Mouse (Mus musculus): Measurements from ENCODE around the gene Slit1.

The Slit1 gene

DNA sequence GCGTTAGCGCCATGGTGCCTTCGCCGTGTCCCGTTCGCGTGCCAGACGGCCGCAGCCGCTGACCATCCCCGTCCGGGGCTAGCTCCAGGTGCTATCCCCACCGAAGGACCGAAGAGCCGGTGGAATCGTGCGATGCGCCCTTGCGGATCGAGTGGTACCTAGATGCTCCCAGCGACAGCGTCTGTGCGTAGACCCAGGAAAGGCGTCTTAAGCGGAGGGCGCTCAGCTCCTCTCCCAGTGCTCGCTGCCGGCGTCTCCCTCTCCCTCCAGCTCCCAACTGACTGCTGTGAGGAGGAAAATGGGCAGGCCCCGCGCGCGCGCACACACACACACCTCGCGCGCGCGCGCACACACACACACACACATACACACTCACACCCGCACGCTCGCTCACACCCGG is at the start of gene Slit1:
Gene Slit1, minus strand, starts transcription at position 270 of the 400 bp plus-strand sequence.
- DNase-seq (ENCODE audit: low read depth, low spot score): peak; percentile 86

DNA sequence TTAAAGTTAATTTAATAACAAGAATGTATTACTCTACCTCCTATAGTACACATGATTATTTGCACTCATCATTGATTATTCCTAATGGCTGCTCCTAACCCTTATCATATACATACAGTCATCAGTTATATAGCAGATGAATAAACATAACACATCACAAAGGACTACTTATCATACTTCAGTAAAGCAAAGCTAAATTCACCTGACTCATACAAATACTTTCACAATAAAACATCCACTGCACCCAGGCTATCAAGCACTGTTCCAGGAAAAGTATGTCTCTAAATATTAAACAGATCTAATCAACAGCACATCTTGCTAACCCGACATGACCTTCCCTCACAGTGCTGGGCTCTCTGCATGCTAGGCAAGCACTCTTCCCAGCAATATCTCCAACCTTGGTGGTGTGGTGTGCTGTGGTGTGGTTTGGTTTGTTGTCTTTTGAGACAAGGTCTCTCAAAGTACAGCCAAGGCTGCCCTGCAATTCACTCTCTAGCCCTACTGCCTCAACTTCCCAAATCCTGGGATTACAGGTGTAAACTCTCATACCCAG is 49.5 kb upstream of the Slit1 start:
- no peak for DNase-seq (ENCODE audit: low read depth, low spot score)

DNA sequence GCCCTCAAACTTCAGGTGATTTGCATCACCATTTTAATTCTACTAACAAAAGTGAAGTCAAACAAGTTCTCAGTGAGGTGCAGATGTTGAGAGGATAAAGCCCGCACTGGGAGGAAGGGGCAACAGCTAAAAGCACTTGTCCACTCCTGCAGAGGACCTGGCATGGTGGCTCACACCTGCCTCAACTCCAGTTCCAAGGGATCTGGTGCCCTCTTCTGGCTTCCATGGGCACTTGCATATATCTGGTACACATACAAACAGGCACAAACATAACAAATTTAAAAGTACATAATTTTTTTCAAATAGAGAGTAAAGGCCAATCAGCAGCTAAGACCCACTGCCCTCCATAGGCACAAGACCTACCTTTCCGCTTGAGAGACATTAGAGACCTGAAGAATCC is 47.9 kb upstream of the Slit1 start:
- DNase-seq (ENCODE audit: low read depth, low spot score): no peak

DNA sequence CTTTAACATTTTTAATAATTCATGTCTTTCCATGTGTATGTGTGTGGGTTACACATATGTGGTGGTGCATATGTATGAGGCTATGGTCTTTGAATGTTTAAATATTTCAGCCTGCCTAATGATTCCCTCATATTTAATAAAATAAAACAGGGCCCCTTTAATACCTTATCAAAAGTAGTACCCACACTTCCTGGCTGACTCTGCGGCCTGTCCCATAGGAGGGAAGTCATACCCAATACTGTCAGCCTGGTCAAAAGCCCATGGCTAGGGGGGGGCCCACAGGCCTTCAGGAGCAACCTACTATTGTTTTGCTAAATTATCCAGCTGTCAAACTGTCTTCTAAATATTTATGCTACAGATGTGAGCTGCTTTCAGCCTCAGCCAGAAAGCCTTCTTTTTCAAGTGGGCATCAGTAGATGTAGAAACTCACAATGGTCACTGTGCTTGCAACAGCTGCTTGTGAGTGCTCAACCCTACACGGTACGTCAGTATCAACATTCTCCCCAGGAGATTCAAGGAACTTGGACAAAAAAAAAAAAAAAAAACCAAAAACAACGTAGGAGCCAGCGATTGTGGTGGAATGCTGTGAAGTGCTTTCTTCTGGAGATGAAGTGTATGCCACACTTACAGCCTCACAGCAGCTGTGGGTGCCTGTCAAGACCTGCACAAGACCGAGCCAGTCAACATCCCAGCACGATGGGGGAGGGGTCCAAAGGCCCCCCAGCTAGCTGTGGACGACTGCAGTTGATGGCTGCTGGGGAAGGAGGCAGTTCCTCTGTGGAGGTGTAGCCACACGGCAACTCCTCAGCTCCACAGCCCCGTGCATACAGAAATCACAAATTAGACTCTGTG is 45.9 kb upstream of the Slit1 start:
- no peak for DNase-seq (ENCODE audit: low read depth, low spot score)

DNA sequence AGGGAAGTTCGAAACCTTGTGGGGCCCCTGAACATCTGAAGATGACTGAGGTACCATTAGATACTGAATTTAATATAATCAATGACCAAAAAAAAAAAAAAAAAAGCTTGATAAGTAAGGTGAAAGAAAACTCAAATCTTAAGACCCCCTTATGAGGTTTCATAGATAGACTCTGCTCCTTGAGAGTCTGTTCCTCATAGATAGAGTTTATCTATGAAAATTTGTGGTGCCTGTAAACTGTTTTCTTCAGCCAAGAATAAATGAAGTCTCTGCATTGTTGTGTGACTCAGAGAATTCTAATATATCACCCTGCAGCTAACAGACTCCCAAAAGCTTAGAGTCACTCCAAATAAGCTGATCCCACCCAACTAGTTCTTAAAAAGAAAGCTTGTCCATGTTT is 43.4 kb upstream of the Slit1 start:
- no peak for DNase-seq (ENCODE audit: low read depth, low spot score)

DNA sequence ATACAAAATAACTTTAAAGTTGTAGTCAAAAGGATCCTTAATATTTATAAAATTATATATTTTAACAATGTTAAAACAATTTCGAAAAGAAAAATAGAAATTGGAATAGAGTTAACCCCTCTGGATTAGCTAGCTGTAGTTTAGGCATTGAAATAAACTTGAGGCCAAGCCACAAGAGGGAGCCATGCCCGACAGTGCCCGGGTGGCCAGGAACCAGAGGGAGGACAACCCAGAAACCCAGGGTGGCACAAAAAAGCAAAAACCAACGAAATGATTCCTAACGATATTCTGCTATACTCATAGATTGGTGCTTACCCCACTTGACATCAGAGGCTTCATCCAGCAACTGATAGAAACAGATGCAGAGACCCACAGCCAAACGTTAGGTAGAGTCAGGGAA is 34.0 kb upstream of the Slit1 start:
- no peak for DNase-seq (ENCODE audit: low read depth, low spot score)

DNA sequence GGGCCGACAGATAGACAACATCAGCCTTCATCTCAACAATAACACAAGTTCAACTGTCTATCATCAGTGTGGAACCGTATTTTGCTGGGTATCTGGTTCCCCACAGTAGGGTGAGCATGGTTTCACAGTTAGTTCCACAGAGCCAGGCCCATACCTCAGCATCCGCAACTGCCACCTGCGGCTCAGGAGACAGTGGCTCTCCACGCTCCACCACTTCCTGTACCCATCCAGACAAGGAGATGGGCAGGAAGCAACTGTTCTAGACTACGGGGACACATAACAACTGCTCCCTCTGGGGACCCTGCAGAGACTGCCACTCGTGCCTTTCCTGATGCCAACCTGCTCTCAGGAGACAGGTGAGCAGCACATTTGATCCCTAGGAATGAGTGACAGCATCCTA is 25.2 kb upstream of the Slit1 start:
- DNase-seq (ENCODE audit: low read depth, low spot score): no peak

DNA sequence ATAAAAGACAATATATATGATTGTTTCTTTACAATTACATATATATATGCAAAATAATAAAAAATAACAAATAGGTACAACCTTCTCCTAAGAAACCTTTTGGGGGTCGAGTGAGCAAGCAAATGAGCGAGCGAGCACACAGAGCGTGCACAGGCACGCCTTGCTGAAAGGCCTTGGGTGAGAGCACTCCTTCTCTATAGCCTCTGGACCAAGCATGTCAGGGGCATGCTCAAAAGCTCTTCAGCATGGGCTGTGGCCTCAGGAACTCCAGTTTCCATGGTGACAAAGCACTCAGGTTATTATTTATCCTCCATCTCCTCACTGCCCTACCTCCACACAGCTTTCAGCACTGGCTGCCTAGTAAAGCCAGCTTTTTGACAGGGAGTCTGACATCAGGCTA is 23.2 kb upstream of the Slit1 start:
- no peak for DNase-seq (ENCODE audit: low read depth, low spot score)

DNA sequence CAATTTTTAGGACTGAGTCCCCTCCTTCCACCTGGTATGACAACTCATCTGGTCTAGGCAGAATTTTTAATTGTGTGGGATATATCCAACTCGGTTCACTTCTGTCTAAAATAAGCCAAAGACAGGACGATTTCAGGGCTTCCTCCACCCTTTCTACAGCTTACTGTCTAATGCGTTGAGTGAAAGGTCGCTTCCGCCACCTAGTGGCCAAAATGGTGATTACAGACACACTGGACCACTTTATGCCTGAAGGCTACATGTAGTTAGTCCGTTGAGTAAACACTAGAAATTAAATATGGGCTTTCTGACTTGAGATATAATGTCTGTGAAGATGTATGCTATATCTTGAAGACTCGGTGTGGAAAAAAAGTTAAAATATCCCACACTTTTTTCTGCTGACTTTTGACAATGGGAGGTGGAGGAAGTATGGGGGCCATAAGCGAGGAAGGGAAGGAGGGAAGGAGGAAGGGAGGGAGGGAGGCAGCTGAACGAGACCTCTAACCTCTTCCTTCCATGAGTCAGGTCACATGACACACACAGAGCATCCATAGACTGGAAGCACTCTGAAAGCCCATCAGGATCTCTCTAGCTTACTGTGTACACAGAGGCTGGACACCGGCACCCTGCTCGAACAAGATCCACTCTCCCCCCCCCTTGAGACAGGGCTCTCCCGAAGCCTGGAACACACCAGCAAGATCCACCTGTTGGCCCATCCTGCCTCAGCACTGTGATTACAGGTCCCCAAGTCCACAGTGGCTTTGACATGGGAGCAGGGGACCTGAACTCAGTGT is 20.6 kb upstream of the Slit1 start:
- peak; percentile 91 for DNase-seq (ENCODE audit: low read depth, low spot score)

DNA sequence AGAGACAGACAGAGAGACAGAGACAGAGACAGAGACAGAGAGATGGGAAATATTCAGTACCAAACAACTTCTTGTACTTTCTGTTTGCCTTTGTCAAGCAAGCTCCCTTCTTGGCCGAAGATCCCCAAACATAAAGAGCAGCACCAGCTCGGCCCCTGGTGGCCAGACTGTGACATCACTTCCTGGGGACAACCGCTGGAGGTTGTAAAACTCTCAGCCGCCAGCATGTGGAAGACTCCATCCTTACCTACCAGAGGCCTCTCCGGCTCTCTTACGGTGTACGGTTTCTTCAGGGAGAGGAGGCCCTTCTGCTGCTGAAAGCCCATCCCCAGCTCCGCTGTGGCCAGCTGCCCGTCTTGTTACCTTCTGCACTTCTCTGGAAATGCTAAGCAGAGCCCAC is 18.1 kb upstream of the Slit1 start:
- peak; percentile 48 for DNase-seq (ENCODE audit: low read depth, low spot score)

DNA sequence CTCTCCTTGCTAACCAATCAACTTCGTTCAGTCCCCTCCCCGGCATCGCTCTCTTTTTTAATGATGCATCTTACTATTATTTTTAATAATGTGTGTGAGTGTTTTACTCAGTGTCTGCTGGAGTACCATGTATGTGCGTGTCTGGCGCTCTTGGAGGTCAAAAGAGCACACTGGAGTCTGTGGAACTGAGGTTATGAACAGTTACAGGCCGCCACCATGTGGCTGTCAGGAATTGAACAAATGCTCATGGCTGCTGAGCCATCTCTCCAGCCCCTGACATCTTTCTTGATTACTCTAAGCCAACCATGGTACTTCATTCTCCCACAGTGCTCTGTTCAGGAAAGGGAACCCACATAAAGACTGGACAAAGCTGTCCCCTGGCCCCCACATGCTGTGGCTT is 16.3 kb upstream of the Slit1 start:
- peak; percentile 26 for DNase-seq (ENCODE audit: low read depth, low spot score)

DNA sequence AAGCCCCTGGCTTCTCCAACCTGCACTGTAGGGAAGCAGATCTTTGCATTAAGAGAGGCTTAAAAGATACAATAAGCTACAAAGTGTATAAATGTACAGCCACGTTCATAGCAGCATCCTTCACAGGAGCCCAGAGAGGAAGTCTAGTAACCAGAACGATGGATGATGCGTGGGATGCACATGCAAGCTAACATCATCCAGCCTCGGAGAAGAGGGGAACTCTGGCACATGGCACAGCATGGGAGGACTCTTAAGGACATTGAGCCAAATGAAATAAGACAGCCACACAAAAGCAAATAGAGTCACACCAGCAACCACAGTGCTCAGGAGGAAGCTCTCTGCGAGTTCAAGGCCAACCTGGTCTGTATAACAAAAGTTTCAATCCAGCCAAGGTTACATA is 15.8 kb upstream of the Slit1 start:
- DNase-seq (ENCODE audit: low read depth, low spot score): peak; percentile 76

DNA sequence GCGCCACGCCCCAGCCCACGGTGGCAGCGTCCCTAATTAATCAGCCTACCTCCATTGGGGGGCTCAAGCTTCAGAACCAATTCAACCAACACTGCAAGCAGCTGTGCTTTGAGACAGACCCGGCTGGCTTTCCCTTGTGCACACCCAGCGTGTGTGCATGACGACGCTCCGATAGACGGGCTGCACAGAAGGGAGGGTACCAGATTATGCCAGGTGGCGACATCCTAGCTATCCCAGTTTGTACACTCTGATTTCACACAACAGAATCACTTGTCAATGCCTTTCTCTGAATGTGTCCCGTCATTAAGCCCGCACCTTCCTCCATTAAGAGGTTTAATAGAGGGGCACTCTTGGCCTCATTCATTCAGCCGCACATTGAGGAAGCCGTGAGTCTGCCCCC is 11.3 kb upstream of the Slit1 start:
- DNase-seq (ENCODE audit: low read depth, low spot score): no peak

DNA sequence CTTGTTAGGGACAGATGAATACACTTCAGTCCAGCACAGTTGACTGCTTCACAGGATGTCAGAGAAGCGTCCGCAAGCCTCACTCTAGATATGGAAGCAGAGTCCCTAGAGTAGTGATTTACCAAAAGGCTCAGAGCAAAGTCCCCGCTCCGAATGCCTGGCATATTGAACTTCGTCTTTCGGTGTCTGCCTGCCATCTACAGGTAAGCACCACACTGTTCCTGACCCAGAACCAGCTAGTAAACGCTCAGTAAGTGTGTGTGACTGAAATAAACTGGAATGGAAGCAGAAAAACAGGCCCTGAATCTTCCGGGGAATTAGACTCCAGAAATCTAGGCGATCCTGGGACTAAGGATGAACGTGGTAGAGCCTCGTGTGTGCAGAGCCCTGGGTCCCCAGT is 8.4 kb upstream of the Slit1 start:
- peak; percentile 43 for DNase-seq (ENCODE audit: low read depth, low spot score)

DNA sequence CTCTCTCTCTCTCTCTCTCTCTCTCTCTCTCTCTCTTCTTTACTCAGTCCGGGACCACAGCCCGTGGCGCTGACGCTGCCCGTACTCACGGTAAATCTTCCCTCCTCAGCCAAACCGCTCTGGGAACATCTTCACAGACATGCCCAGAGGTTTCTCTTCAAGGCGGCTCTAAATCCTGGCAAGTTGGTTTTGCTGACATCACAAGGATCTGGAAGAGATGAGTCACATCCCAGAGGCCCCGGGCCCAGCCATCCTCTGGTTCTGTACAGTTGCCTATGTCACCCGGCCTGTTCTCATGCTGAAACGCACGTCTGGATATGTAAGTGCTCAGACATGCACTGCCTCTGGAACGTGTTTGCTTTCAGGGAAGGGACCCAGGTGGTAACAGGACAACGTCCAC is 4.0 kb upstream of the Slit1 start:
- DNase-seq (ENCODE audit: low read depth, low spot score): peak; percentile 58

DNA sequence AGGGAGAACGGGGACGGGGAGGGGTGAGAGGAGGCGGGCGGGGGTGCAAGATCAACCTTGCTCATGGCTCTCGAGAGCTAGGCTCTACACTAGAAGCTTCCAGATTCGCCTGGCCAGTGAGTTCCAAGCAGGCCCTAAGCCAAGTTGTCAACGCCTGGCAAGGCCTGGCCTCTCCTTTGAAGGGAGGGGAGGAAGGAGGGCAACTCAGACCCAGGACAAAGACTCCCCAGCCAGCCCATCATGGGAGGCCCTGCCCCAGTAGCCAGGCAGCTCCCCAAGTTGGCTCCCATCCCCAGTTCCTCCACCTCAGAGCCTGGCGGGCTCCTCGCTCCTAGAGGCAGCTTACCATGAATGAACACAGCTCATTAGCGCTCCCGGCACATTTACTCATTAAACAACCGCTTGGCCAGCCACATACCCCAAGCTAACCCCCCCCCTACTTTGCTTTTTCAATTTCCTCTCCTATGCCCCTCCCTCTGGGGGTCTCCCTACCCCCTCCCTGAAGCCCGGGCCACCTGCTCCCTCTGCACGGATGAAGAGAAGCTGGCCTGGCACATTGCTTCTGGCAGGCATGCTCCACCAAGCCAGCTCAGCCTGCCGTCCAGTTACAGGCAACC is 2.6 kb upstream of the Slit1 start:
- peak; percentile 47 for DNase-seq (ENCODE audit: low read depth, low spot score)

DNA sequence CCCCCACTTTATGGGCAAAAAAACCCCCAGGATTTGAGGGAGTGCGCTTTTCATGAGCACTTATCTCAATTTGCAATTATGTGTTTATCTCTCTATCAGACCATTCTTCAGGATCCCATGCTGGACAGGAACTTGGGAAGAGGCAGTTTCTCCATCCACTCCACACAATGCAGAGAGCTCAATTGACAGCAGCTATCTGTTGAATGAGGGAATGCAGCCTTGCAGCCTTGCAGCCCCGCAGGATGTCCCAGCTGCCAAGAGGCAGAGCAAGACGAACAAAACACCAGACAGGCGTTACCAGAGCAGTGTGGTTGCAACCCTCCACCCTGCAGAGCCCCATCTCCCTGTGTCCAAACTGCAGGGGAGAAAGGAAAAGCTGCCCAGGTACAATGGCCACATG is 4.6 kb downstream of the Slit1 start:
- no peak for DNase-seq (ENCODE audit: low read depth, low spot score)

DNA sequence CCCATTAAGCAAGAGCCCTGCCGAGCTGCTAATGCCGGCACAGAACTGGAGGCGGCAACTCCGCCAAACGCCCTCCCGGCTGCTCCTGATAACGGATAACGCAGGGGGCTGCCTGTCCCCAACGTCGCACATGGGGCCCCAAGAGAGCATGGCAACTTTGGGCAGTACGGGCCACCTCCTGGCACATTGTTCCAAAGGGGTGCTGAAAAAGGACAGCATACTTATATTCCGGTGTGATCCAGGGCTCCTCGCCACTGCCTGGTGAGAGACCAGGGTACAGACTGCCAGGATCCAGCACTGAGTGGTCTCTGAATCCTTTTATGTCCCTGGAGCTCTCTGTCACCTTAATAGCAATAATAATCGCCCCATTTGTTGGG is 5.0 kb downstream of the Slit1 start:
- DNase-seq (ENCODE audit: low read depth, low spot score): no peak

DNA sequence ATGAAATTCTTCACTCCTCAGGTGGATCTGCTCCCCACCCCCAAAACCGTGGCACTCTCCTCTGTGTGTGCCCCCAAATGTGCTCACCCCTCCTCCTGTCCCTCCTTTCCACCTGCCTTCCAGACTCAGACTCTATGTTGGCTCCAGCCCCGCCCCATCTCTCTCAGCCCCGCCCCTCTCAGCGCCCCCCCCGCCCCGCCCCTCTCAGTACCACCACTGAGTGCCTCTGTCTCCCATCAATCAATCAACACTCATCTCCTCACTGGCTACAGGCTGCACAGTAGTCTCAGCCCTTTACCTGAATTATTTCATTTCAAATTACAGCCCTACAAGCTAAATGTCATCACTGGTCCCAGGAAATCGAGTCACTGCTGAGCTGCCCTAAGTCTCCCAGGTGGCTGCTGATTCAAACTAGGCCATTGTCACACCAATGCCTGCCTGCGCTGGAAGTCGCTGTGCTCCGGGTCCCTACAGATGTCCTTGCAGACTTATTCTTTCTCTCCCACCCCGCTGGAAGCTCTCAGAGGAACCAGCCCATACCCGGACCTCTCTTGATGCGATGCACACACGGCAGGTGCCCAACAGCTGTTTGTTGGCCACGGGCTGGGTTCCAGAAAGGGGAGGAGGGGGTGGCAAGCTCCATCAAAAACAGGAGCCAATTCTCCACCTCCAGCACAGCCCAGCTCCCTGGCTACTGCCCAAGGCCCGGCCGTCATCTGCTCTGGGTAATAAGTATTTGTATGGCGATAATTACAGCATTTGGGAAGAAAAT is 5.6 kb downstream of the Slit1 start:
- DNase-seq (ENCODE audit: low read depth, low spot score): peak; percentile 75

DNA sequence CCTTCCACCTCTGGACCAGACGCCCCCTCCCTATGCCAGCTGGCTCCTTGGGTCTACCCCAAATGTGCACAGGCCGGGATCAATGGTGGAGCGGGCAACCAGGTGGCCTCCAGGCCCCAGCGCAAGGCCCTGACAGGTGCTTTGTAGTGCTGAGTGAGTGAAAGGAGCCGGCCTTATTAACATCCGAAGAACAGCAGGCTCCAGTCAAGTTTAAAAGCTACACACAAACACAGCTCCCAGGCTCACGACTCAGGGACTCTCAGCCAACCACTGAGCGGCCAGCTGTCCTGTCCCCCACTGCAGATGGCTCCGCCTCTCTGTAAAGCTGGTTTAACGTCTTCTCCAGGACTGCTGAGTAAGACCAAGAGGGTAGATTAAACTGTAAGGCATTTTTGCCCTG is 8.8 kb downstream of the Slit1 start:
- DNase-seq (ENCODE audit: low read depth, low spot score): peak; percentile 83

DNA sequence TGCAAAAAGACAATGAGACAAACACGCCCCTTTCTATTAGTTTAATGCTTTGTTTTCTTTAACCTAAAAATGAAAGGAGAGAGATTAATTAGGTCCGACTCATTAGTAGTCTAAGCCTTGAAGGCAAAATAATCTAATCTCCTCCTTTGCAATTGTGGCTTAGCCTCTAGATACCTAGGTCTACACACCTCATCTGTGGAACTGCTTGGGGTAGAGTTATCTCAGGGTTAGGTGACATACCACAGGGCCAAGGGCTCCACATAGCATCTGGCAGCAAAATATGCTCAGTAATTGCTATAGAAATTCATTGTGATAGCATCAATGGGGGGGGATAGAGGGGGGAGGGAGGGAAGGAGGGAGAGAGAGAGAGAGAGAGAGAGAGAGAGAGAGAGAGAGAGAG is 18.0 kb downstream of the Slit1 start:
- DNase-seq (ENCODE audit: low read depth, low spot score): no peak
